ENCODE assay signal across 9 mouse cellular contexts in the genomic region with DNA sequence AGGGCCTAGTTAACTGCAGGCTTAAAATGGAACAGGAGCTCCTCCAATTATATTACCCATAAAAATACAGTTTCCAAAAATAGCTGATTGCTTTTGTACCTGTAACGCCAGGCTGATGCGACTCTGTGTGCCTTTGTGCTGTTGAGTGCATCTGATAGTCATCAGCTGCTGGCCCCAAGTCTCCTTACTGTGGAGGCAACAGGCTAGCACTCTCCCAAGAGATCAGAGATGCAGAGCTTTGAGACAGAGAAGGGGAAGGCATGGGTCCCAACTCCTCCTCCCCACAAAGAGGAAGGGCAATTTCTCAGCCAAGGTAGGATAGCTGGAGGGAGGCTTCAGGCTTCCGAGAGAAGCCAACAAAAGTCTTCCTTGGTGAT.
DNase-seq lines count a peak whose midpoint lies in the region; ATAC-seq and TF ChIP-seq lines count a peak whose summit lies in the region.
"Had no signal": no experiment of that assay in that cellular context is flagged by ENCODE, and none has a peak within 500 bp of the region (broad histone marks: within the 10 kb centered on the region; RNA-seq: fewer than 3 reads in every experiment).

No protein-coding gene starts in this region.

- TF ChIP-seq POLR2A in cerebellum, adult 2 months (IDR thresholded peaks at IDR 0.05; ENCODE audit: borderline replicate concordance, insufficient read depth, low read length), result no peak

- TF ChIP-seq CTCF in C2C12 (IDR thresholded peaks at IDR 0.05; ENCODE audit: control insufficient read depth, insufficient read depth, insufficient read length), result no peak
- no peak for TF ChIP-seq CTCF in cerebellum, adult 2 months (IDR thresholded peaks at IDR 0.05; ENCODE audit: borderline replicate concordance, insufficient read depth, low read depth, low read length)

- no peak overlapping the region for H3K4me2 ChIP-seq in hindbrain, embryonic 12.5 days (replicated peaks)
- H3K4me2 ChIP-seq in hindbrain, embryonic 11.5 days (replicated peaks; ENCODE audit: low read depth, low read length), result no peak overlapping the region

- H3K36me3 ChIP-seq in hindbrain, embryonic 12.5 days, result no peaks in the 10 kb centered on the region
- no peaks in the 10 kb centered on the region for H3K36me3 ChIP-seq in hindbrain, embryonic 11.5 days (ENCODE audit: control insufficient read depth, insufficient read depth, low read length)
- H3K36me3 ChIP-seq in C2C12 (ENCODE audit: control insufficient read depth, insufficient read depth), result no peaks in the 10 kb centered on the region
- no peaks in the 10 kb centered on the region for H3K36me3 ChIP-seq in limb, embryonic 10.5 days

- no peak overlapping the region for H3K4me3 ChIP-seq in hindbrain, embryonic 12.5 days
- H3K4me3 ChIP-seq in hindbrain, embryonic 11.5 days (ENCODE audit: low read depth, low read length), result no peak overlapping the region
- no peak overlapping the region for H3K4me3 ChIP-seq in C2C12 (ENCODE audit: insufficient read depth, poor library complexity, severe bottlenecking)
- no peak overlapping the region for H3K4me3 ChIP-seq in limb, embryonic 10.5 days
- H3K4me3 ChIP-seq in cerebellum, adult 2 months (replicated peaks; ENCODE audit: insufficient read depth, low read depth, low read length), result no peak overlapping the region

- DNase-seq in hindbrain, embryonic 11.5 days (ENCODE audit: low spot score), result no peak
- DNase-seq in gastrocnemius, postnatal 25 days, result peak; percentile 53
- DNase-seq in limb, embryonic 10.5 days (ENCODE audit: low spot score), result no peak
- no peak for DNase-seq in embryo, embryonic 9.5 days (ENCODE audit: extremely low spot score)
- DNase-seq in cerebellum, adult 2 months, result no peak
- no peak for DNase-seq in kidney, postnatal 4 days
- DNase-seq: cerebellum, adult 11-12 months had no signal

- H3ac ChIP-seq in C2C12 (ENCODE audit: control insufficient read depth, insufficient read length, low read depth), result peak overlapping the region; percentile 4

- H3K9me3 ChIP-seq in hindbrain, embryonic 12.5 days (replicated peaks), result no peaks in the 10 kb centered on the region
- H3K9me3 ChIP-seq in hindbrain, embryonic 11.5 days (ENCODE audit: control insufficient read depth, low read length), result no peaks in the 10 kb centered on the region
- H3K9me3 ChIP-seq in limb, embryonic 10.5 days (replicated peaks), result no peaks in the 10 kb centered on the region

- peak overlapping the region; percentile 57 for H3K27ac ChIP-seq in hindbrain, embryonic 12.5 days
- H3K27ac ChIP-seq in hindbrain, embryonic 11.5 days (ENCODE audit: low read depth, low read length), result no peak overlapping the region
- H3K27ac ChIP-seq in limb, embryonic 10.5 days, result peak overlapping the region; percentile 75
- H3K27ac ChIP-seq in cerebellum, adult 2 months (ENCODE audit: insufficient read depth, low read length), result no peak overlapping the region

- ATAC-seq in hindbrain, embryonic 12.5 days (ENCODE audit: low FRiP score), result no peak
- ATAC-seq in hindbrain, embryonic 11.5 days (ENCODE audit: low FRiP score), result no peak

- no peaks in the 10 kb centered on the region for H3K79me3 ChIP-seq in C2C12 (ENCODE audit: low read depth)

- peaks cover 9% of the 10 kb centered on the region for H3K4me1 ChIP-seq in hindbrain, embryonic 12.5 days
- H3K4me1 ChIP-seq in hindbrain, embryonic 11.5 days (replicated peaks; ENCODE audit: control insufficient read depth, insufficient read depth, low read length), result no peaks in the 10 kb centered on the region
- H3K4me1 ChIP-seq in limb, embryonic 10.5 days, result peaks cover 40% of the 10 kb centered on the region
- H3K4me1 ChIP-seq in cerebellum, adult 2 months (ENCODE audit: control insufficient read depth, insufficient read depth, low read length), result no peaks in the 10 kb centered on the region

- H3K79me2 ChIP-seq in C2C12 (ENCODE audit: control insufficient read depth, insufficient read depth), result no peaks in the 10 kb centered on the region

- H3K27me3 ChIP-seq in hindbrain, embryonic 12.5 days, result no peaks in the 10 kb centered on the region
- H3K27me3 ChIP-seq in hindbrain, embryonic 11.5 days (ENCODE audit: control insufficient read depth, insufficient read depth, low read length), result no peaks in the 10 kb centered on the region
- H3K27me3 ChIP-seq in C2C12 (ENCODE audit: control insufficient read depth, insufficient read depth, insufficient read length), result no peaks in the 10 kb centered on the region
- no peaks in the 10 kb centered on the region for H3K27me3 ChIP-seq in limb, embryonic 10.5 days (ENCODE audit: low read depth, poor library complexity, severe bottlenecking)
- H3K27me3 ChIP-seq in cerebellum, adult 2 months (ENCODE audit: control insufficient read depth, insufficient read depth, low read length), result no peaks in the 10 kb centered on the region

- 66% methylated on average over 3 of the region's 3 CpGs for WGBS in hindbrain, embryonic 12.5 days
- WGBS in hindbrain, embryonic 11.5 days, result 64% methylated on average over 3 of the region's 3 CpGs
- 79% methylated on average over 3 of the region's 3 CpGs for WGBS in limb, embryonic 10.5 days
- WGBS in cerebellum, adult 2 months, result 63% methylated on average over 3 of the region's 3 CpGs

- H3K9ac ChIP-seq in hindbrain, embryonic 12.5 days, result no peak overlapping the region
- no peak overlapping the region for H3K9ac ChIP-seq in hindbrain, embryonic 11.5 days (ENCODE audit: low read depth, low read length)

TF ChIP-seq in C2C12, 6 proteins besides CTCF, POLR2A, EP300 and RAD21:
- TF ChIP-seq MAX (IDR thresholded peaks at IDR 0.05) (no peak), FOSL1 (IDR thresholded peaks at IDR 0.05; ENCODE audit: insufficient read depth, low read length, poor library complexity, severe bottlenecking) (no peak), MYOD1 (IDR thresholded peaks at IDR 0.05; ENCODE audit: control insufficient read depth, insufficient read length, low read depth) (no peak), CEBPB (IDR thresholded peaks at IDR 0.05; ENCODE audit: low read depth) (no peak), USF1 (IDR thresholded peaks at IDR 0.05; ENCODE audit: low read depth) (no peak), MYOG (IDR thresholded peaks at IDR 0.05; ENCODE audit: control insufficient read depth, extremely low read depth, insufficient read length) (no peak)

Comparison
In these comparisons a context has a peak if more than half of its experiments do, and no peak if none do; other contexts are left out.
1. H3K27ac ChIP-seq: peak in hindbrain, embryonic 12.5 days (single experiment) and limb, embryonic 10.5 days (single experiment); none in hindbrain, embryonic 11.5 days (single experiment) and cerebellum, adult 2 months (single experiment).